Mouse (Mus musculus) forebrain, embryonic 13.5 days (tissue): ENCODE results near the gene Speer2. TPM values are rescaled to one million over a fixed set of nuclear protein-coding genes. Genes with fewer than 3 reads are reported as not detected.

Experiments
- ATAC-seq: fragments of 200-750 bp; cut with Nextera tagmentation; 2 replicates; pipeline ENCODE4 v1.8.0; 2017
- H3K27ac ChIP-seq: fragments of 300-500 bp; sonication (generic); 2 replicates; pipeline ENCODE4 v1.5.1; 2015; ENCODE audit warnings: inconsistent platforms, mild to moderate bottlenecking, moderate library complexity
- H3K27me3 ChIP-seq: fragments of 300-500 bp; sonication (generic); 2 replicates; pipeline ENCODE4 v1.6.1; 2015; ENCODE audit warnings: mild to moderate bottlenecking, inconsistent platforms
- H3K36me3 ChIP-seq: fragments of 300-500 bp; sonication (generic); 2 replicates; pipeline ENCODE4 v1.6.1; 2015; ENCODE audit warnings: mild to moderate bottlenecking, inconsistent platforms; ENCODE audit not compliant: poor library complexity, severe bottlenecking
- H3K4me1 ChIP-seq: fragments of 300-500 bp; sonication (generic); 2 replicates; pipeline ENCODE4 v1.6.1; 2015; ENCODE audit warnings: inconsistent platforms
- H3K4me2 ChIP-seq: fragments of 300-500 bp; sonication (generic); 2 replicates; pipeline ENCODE4 v1.6.1; 2015; ENCODE audit warnings: inconsistent platforms, mild to moderate bottlenecking, moderate library complexity
- H3K4me3 ChIP-seq: fragments of 300-500 bp; sonication (generic); 2 replicates; pipeline ENCODE4 v1.5.1; 2015; ENCODE audit warnings: mild to moderate bottlenecking, inconsistent platforms
- H3K9ac ChIP-seq: fragments of 300-500 bp; sonication (generic); 2 replicates; pipeline ENCODE4 v1.6.1; 2015; ENCODE audit warnings: mild to moderate bottlenecking, inconsistent platforms
- H3K9me3 ChIP-seq: fragments of 300-500 bp; sonication (generic); replicated peaks from 2 replicates; pipeline ENCODE4 v1.6.1; 2016; ENCODE audit warnings: inconsistent platforms
- WGBS: fragments of 180-500 bp; shearing (Covaris S2); methylation state at CpG from one replicate; pipeline ENCODE4 v1.1.7; 2015; 5-methylcytosine and 5-hydroxymethylcytosine counted together
- polyA plus RNA-seq: library from polyadenylated mRNA; unstranded; fragments of >200 nt; fragmentation: Nextera tagmentation; extraction: Ambion mirVana; gene quantifications from 2 replicates; pipeline ENCODE4 v1.2.1, GENCODE M21; 2015

Speer2 gene
- polyA plus RNA-seq: not detected in 2 replicates

DNA sequence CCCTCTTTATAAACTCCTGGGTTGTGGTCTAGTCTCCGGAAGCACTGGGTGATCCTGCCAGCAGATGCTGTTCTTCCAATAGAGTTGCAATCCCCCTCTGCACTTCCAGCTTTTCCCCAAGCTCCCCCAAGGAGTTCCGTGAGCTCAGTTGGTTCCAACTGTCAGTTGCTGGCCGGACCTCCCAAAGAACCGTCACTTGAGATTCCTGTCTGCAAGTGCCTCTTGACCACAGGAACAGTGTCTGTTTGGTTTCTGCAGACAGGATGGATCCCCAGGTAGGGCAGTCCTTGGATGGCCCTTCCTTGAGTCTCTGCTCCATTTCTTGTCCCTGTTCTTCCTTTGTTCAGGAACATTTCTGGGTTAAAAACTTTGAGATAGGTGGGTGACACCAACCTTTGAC lies at the start of gene Speer2:
Gene Speer2 (minus strand): TSS at position 101 of the 400 bp plus-strand sequence.
- Histone ChIP-seq H3K27me3 (no peaks in the 10 kb centered on the region), H3K4me1 (no peaks in the 10 kb centered on the region), H3K27ac (no peak within 1 kb of the TSS), H3K9me3 (no peaks in the 10 kb centered on the region), H3K4me3 (no peak within 1 kb of the TSS), H3K9ac (no peak within 1 kb of the TSS), H3K36me3 (no peaks in the 10 kb centered on the region), H3K4me2 (no peak within 1 kb of the TSS)
- no peak for ATAC-seq
- 93% methylated on average over 4 of the region's 4 CpGs for WGBS

DNA sequence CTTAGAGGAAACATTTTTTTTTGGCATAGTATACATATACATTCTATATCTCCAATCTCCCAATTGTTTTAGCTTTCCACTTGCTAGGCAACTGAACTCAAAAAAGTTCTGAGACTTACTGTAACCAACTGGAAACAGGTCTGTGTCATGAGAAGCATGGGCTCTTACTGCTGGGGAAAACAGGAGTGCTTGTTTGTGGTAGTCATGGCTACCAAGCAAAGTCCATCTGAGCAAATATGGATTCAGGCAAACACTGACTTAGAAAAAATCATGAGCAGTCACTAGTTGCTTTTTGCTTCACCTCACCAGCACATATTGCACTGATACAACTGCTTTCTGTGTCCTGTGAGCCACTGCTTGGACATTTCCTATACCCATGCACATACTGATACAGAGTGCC lies 40.8 kb upstream of the Speer2 start:
- H3K36me3 ChIP-seq: no peaks in the 10 kb centered on the region
- H3K4me2 ChIP-seq: no peak overlapping the region
- no peak overlapping the region for H3K9ac ChIP-seq
- no peak for ATAC-seq
- no peaks in the 10 kb centered on the region for H3K27me3 ChIP-seq
- H3K27ac ChIP-seq: no peak overlapping the region
- no peaks in the 10 kb centered on the region for H3K9me3 ChIP-seq
- no peak overlapping the region for H3K4me3 ChIP-seq
- no peaks in the 10 kb centered on the region for H3K4me1 ChIP-seq

DNA sequence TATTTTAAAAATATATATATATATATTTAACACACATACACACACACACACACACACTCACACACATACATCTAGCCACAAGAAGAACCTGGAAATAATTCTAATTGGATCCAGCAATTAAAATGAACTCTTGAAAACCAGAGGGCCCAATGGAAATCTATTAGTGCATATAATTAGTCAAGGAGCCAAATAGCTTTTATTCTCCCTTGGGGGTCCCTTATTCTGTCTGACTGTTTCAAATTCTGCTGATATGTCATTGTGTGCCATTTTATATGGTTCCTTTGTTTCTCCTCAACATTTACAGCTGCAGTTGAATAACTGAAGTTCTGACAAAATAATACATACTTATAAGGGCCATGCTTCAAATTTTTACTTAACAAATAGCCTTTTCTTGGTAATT lies 17.2 kb upstream of the Speer2 start:
- H3K9me3 ChIP-seq: no peaks in the 10 kb centered on the region
- H3K27me3 ChIP-seq: no peaks in the 10 kb centered on the region
- no peaks in the 10 kb centered on the region for H3K36me3 ChIP-seq
- H3K9ac ChIP-seq: no peak overlapping the region
- H3K4me3 ChIP-seq: no peak overlapping the region
- H3K4me2 ChIP-seq: no peak overlapping the region
- no peak overlapping the region for H3K27ac ChIP-seq
- ATAC-seq: no peak
- no peaks in the 10 kb centered on the region for H3K4me1 ChIP-seq

DNA sequence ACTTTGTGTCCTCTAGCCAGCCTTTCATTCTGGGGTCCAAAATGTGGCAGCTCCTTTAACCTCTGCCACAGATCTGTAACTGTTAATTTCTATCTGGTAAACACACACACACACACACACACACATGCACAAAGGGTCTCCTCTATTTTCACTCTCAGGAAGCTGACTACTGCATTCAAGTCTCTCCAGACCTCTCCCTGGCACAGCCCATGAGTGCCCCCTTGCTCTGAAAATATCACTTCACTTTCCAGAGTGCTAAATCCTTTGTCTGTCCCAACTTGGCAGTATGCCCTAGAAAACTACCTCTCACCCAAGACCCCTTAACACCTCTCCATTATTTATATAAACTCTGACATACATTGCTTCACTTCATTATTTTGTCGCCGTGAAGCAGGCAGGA lies 26.9 kb downstream of the Speer2 start:
- 73% methylated on average over 2 of the region's 2 CpGs for WGBS
- H3K27me3 ChIP-seq: no peaks in the 10 kb centered on the region
- no peaks in the 10 kb centered on the region for H3K36me3 ChIP-seq
- no peak overlapping the region for H3K9ac ChIP-seq
- H3K4me1 ChIP-seq: no peaks in the 10 kb centered on the region
- ATAC-seq: peak; percentile 41; the same call in 1 of the 2 replicates
- H3K4me3 ChIP-seq: no peak overlapping the region
- no peak overlapping the region for H3K4me2 ChIP-seq
- no peaks in the 10 kb centered on the region for H3K9me3 ChIP-seq
- no peak overlapping the region for H3K27ac ChIP-seq

DNA sequence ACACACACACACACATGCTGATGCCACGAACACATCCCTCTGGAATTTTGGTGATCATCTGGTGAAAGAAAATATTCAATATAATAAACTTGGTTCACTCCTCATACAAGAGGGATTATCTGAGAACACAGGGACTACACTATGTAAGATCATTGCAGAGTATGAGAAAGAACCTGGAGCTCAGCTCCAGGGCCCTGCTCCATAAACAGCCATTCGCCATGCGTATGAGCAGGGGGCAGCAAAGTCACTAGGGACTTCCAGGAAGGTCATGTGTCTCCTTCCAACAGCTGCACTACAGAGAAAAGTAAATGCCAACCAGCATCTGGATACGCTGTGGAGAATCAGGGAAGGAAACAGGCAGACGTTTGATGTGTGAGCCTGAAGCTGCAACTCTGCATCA lies 49.9 kb downstream of the Speer2 start:
- no peak for ATAC-seq
- H3K27me3 ChIP-seq: no peaks in the 10 kb centered on the region
- WGBS: 73% methylated on average over 5 of the region's 5 CpGs
- H3K9ac ChIP-seq: no peak overlapping the region
- no peaks in the 10 kb centered on the region for H3K4me1 ChIP-seq
- H3K36me3 ChIP-seq: no peaks in the 10 kb centered on the region
- no peaks in the 10 kb centered on the region for H3K9me3 ChIP-seq
- no peak overlapping the region for H3K4me2 ChIP-seq
- H3K27ac ChIP-seq: no peak overlapping the region
- no peak overlapping the region for H3K4me3 ChIP-seq
